Mouse (Mus musculus) MEL (cell line): ENCODE measurements around the gene Gucd1. TPM values are rescaled to one million over a fixed set of nuclear protein-coding genes. Genes with fewer than 3 reads are reported as not detected.

Experiments
- DNase-seq: peaks from one replicate; pipeline ENCODE4 v3.0.0; 2011; ENCODE audit warnings: low read depth, low spot score
- H3K27ac ChIP-seq: 2 replicates; pipeline ENCODE4 v1.5.1; 2012; ENCODE audit warnings: low read depth, mild to moderate bottlenecking, control low read depth, low read length, moderate library complexity; ENCODE audit not compliant: control insufficient read depth
- H3K27me3 ChIP-seq, 2 experiments: fragments of 150-350 bp in 1 of 2; sonication (generic) in 1 of 2; 2 replicates each; pipeline ENCODE4 v1.6.1; 2012; ENCODE audit warnings: low read length in 2 of 2, mild to moderate bottlenecking in 2 of 2, improper control_type of control experiment in 1 of 2, moderate library complexity in 1 of 2; ENCODE audit not compliant: insufficient read depth in 2 of 2, control insufficient read depth in 1 of 2
- H3K36me3 ChIP-seq, 2 experiments: 2 replicates each; pipeline ENCODE4 v1.6.1; 2012 to 2014; ENCODE audit warnings: low read length in 2 of 2, improper control_type of control experiment in 1 of 2, inconsistent platforms in 1 of 2, mild to moderate bottlenecking in 1 of 2; ENCODE audit not compliant: insufficient read depth in 2 of 2, control insufficient read depth in 1 of 2
- H3K4me1 ChIP-seq, 2 experiments: fragments of 150-350 bp in 1 of 2; sonication (generic) in 1 of 2; 2 replicates each; pipeline ENCODE4 v1.6.1; 2012; ENCODE audit warnings: low read length in 2 of 2, improper control_type of control experiment in 1 of 2, mild to moderate bottlenecking in 1 of 2; ENCODE audit not compliant: insufficient read depth in 2 of 2, control insufficient read depth in 1 of 2
- H3K4me3 ChIP-seq, 2 experiments: fragments of 150-350 bp in 1 of 2; sonication (generic) in 1 of 2; 2 replicates each; pipeline ENCODE4 v1.5.1; 2012; ENCODE audit warnings: low read depth in 2 of 2, low read length in 2 of 2, mild to moderate bottlenecking in 2 of 2, moderate library complexity in 2 of 2, control low read depth in 1 of 2, improper control_type of control experiment in 1 of 2; ENCODE audit not compliant: control insufficient read depth in 1 of 2, insufficient read depth in 1 of 2
- H3K79me2 ChIP-seq: 2 replicates; pipeline ENCODE4 v1.6.1; 2012; ENCODE audit warnings: mild to moderate bottlenecking, low read length, moderate library complexity; ENCODE audit not compliant: control insufficient read depth, poor library complexity, insufficient read depth
- H3K9ac ChIP-seq: 2 replicates; pipeline ENCODE4 v1.6.1; 2012; ENCODE audit warnings: low read depth, mild to moderate bottlenecking, control low read depth, low read length, moderate library complexity; ENCODE audit not compliant: control insufficient read depth, poor library complexity, severe bottlenecking
- H3K9me3 ChIP-seq: fragments of 150-350 bp; sonication (generic); replicated peaks from 2 replicates; pipeline ENCODE4 v1.6.1; 2012; ENCODE audit warnings: mild to moderate bottlenecking, low read length, improper control_type of control experiment, moderate library complexity; ENCODE audit not compliant: insufficient read depth
- CHD2 ChIP-seq: IDR thresholded peaks from 2 replicates; pipeline ENCODE4 v1.6.1; 2011; ENCODE audit warnings: low read length, improper control_type of control experiment
- CTCF ChIP-seq, 3 experiments: IDR thresholded peaks in 2 of 3; conservative IDR thresholded peaks in 1 of 3; 2 replicates each; pipeline ENCODE4 v1.5.1; 2011 to 2012; ENCODE audit warnings: low read length in 3 of 3, low read depth in 2 of 3, mild to moderate bottlenecking in 2 of 3, improper control_type of control experiment in 1 of 3, inconsistent platforms in 1 of 3, mixed read lengths in 1 of 3, moderate library complexity in 1 of 3; ENCODE audit not compliant: control insufficient read depth in 1 of 3, insufficient read depth in 1 of 3, poor library complexity in 1 of 3, severe bottlenecking in 1 of 3
- EP300 ChIP-seq, 2 experiments: IDR thresholded peaks; 2 replicates each; pipeline ENCODE4 v1.6.1; 2011; ENCODE audit warnings: improper control_type of control experiment in 2 of 2, low read length in 2 of 2, low read depth in 1 of 2, mild to moderate bottlenecking in 1 of 2
- GABPA ChIP-seq: IDR thresholded peaks from 2 replicates; pipeline ENCODE4 v1.6.1; 2012; ENCODE audit warnings: low read depth, mild to moderate bottlenecking, inconsistent platforms, low read length, improper control_type of control experiment, moderate library complexity
- HCFC1 ChIP-seq: IDR thresholded peaks from 2 replicates; pipeline ENCODE4 v1.6.1; 2012; ENCODE audit warnings: low read depth, mild to moderate bottlenecking, inconsistent platforms, low read length, improper control_type of control experiment, moderate library complexity
- MAFK ChIP-seq: IDR thresholded peaks from 2 replicates; pipeline ENCODE4 v1.6.1; 2011; ENCODE audit warnings: low read depth, mild to moderate bottlenecking, low read length, improper control_type of control experiment, borderline replicate concordance
- MEF2A ChIP-seq: IDR thresholded peaks from 2 replicates; pipeline ENCODE4 v1.6.1; 2014; ENCODE audit warnings: low read depth, mild to moderate bottlenecking, inconsistent platforms, low read length, improper control_type of control experiment; ENCODE audit not compliant: poor library complexity, insufficient replicate concordance, severe bottlenecking; ENCODE audit errors: extremely low read depth
- MYB ChIP-seq: IDR thresholded peaks from 2 replicates; pipeline ENCODE4 v1.6.1; 2011; ENCODE audit warnings: mild to moderate bottlenecking, low read depth, low read length, improper control_type of control experiment
- NRF1 ChIP-seq: IDR thresholded peaks from 2 replicates; pipeline ENCODE4 v1.6.1; 2014; ENCODE audit warnings: low read depth, mild to moderate bottlenecking, inconsistent platforms, low read length, improper control_type of control experiment, moderate library complexity; ENCODE audit not compliant: poor library complexity, insufficient read depth, severe bottlenecking
- POLR2A ChIP-seq, 2 experiments: IDR thresholded peaks; 2 replicates each; pipeline ENCODE4 v1.6.1; 2011 to 2012; ENCODE audit warnings: low read length in 2 of 2, mild to moderate bottlenecking in 2 of 2, control low read depth in 1 of 2, improper control_type of control experiment in 1 of 2, low read depth in 1 of 2, moderate library complexity in 1 of 2; ENCODE audit not compliant: control insufficient read depth in 1 of 2, insufficient read depth in 1 of 2, poor library complexity in 1 of 2
- POLR2AphosphoS2 ChIP-seq: IDR thresholded peaks from 2 replicates; pipeline ENCODE4 v1.6.1; 2011; ENCODE audit warnings: low read length, improper control_type of control experiment
- POLR2AphosphoS5 ChIP-seq: IDR thresholded peaks from 2 replicates; pipeline ENCODE4 v1.6.1; 2012; ENCODE audit warnings: low read depth, borderline replicate concordance, mild to moderate bottlenecking, inconsistent platforms, low read length, moderate library complexity, mixed read lengths
- RAD21 ChIP-seq: IDR thresholded peaks from 2 replicates; pipeline ENCODE4 v1.6.1; 2011; ENCODE audit warnings: mild to moderate bottlenecking, low read depth, low read length, improper control_type of control experiment
- RCOR1 ChIP-seq: IDR thresholded peaks from 2 replicates; pipeline ENCODE4 v1.6.1; 2012; ENCODE audit warnings: low read depth, mild to moderate bottlenecking, inconsistent platforms, low read length, improper control_type of control experiment
- SIN3A ChIP-seq: IDR thresholded peaks from 2 replicates; pipeline ENCODE4 v1.6.1; 2012; ENCODE audit warnings: low read length, improper control_type of control experiment, inconsistent platforms
- TBP ChIP-seq: IDR thresholded peaks from 2 replicates; pipeline ENCODE4 v1.8.0; 2011; ENCODE audit warnings: low read depth, low read length, improper control_type of control experiment
- TCF12 ChIP-seq: IDR thresholded peaks from 2 replicates; pipeline ENCODE4 v1.6.1; 2014; ENCODE audit warnings: low read depth, mild to moderate bottlenecking, inconsistent platforms, low read length, improper control_type of control experiment, moderate library complexity
- UBTF ChIP-seq: IDR thresholded peaks from 2 replicates; pipeline ENCODE4 v1.6.1; 2012; ENCODE audit warnings: low read depth, mild to moderate bottlenecking, inconsistent platforms, low read length, improper control_type of control experiment, moderate library complexity, borderline replicate concordance; ENCODE audit not compliant: insufficient read depth
- USF1 ChIP-seq: IDR thresholded peaks from 2 replicates; pipeline ENCODE4 v1.6.1; 2014; ENCODE audit warnings: low read depth, mild to moderate bottlenecking, inconsistent platforms, low read length, improper control_type of control experiment, moderate library complexity
- USF2 ChIP-seq, 2 experiments: IDR thresholded peaks; 2 replicates each; pipeline ENCODE4 v1.6.1; 2011 to 2012; ENCODE audit warnings: improper control_type of control experiment in 2 of 2, low read length in 2 of 2, borderline replicate concordance in 1 of 2, inconsistent platforms in 1 of 2, low read depth in 1 of 2, mild to moderate bottlenecking in 1 of 2; ENCODE audit not compliant: insufficient read depth in 1 of 2
- ZC3H11A ChIP-seq: IDR thresholded peaks from 2 replicates; pipeline ENCODE4 v1.6.1; 2012; ENCODE audit warnings: low read depth, mild to moderate bottlenecking, inconsistent platforms, low read length, improper control_type of control experiment
- ZKSCAN1 ChIP-seq: IDR thresholded peaks from 2 replicates; pipeline ENCODE4 v1.6.1; 2012; ENCODE audit warnings: low read depth, mild to moderate bottlenecking, inconsistent platforms, low read length, improper control_type of control experiment, moderate library complexity
- polyA plus RNA-seq, 2 experiments: library from polyadenylated mRNA; stranded (reverse) in 1 of 2; unstranded in 1 of 2; fragments of >175 nt in 1 of 2; fragments of >200 nt in 1 of 2; gene quantifications; 2 replicates each; pipeline versions ENCODE4 v1.2.1 to v1.2.4; 2012; ENCODE audit warnings: low replicate concordance in 2 of 2, low read depth in 1 of 2; ENCODE audit not compliant: insufficient read length in 2 of 2, insufficient read depth in 1 of 2, missing spikeins in 1 of 2
- total RNA-seq: library from RNA; depleted of rRNA; stranded (reverse); fragments of 300-350 nt; gene quantifications from 2 replicates; pipeline ENCODE4 v1.2.3, GENCODE M21; 2012

The Gucd1 gene
- total and polyA plus RNA-seq, 3 experiments: 18.7 to 30.7 TPM; not detected in 1

DNA sequence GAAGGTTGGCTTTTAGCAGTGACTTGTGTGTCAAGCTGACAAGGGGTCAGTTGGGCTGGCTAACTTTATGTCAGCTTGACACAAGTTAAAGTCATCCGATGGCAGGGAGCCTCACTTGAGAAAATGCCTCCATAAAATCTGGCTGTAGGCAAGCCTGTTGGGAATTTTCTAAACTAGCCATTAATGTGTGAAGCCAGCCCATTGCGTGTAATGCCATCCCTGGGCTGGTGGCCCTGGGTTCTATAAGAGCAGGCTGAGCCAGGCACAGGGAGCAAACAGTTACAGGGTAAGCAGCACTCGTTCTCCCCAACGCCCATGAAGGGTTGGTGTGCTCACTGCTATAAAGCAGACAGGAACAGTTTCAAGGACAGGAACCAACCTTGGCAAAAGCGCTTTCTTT is 35.5 kb downstream of the Gucd1 start:
- H3K9ac ChIP-seq: no peak overlapping the region
- 0 out of 4 replicates have a peak, but pooled peaks cover 1 to 2% of the 10 kb centered on the region in 2 experiments for H3K27me3 ChIP-seq
- H3K36me3 ChIP-seq: no peaks in the 10 kb centered on the region
- H3K27ac ChIP-seq: no peak overlapping the region
- no peak overlapping the region for H3K4me3 ChIP-seq
- TF ChIP-seq MEF2A (no peak), TBP (no peak)
- DNase-seq: no peak
- H3K9me3 ChIP-seq: no peaks in the 10 kb centered on the region
- H3K79me2 ChIP-seq: no peaks in the 10 kb centered on the region
- H3K4me1 ChIP-seq: no peaks in the 10 kb centered on the region

- TF ChIP-seq ZKSCAN1: no peak
- TF ChIP-seq UBTF: no peak
- TF ChIP-seq HCFC1: no peak
- TF ChIP-seq POLR2A (IDR thresholded peaks at IDR 0.05; ENCODE audit: control insufficient read depth in 1 of 2, insufficient read depth in 1 of 2, low read depth in 1 of 2, low read length in 2 of 2, poor library complexity in 1 of 2): no peak
- no peak for TF ChIP-seq USF1
- TF ChIP-seq RCOR1: no peak
- TF ChIP-seq GABPA: no peak
- TF ChIP-seq TBP: no peak
- TF ChIP-seq RAD21: no peak
- no peak for TF ChIP-seq CTCF (IDR thresholded peaks at IDR 0.05 in 2 of 3, conservative IDR thresholded peaks at IDR 0.05 in 1 of 3; ENCODE audit: control insufficient read depth in 1 of 3, insufficient read depth in 1 of 3, low read depth in 2 of 3, low read length in 3 of 3, poor library complexity in 1 of 3, severe bottlenecking in 1 of 3)
- TF ChIP-seq MEF2A: no peak
- H3K27ac ChIP-seq: no peak overlapping the region
- no peaks in the 10 kb centered on the region for H3K79me2 ChIP-seq
- 0 out of 4 replicates have a peak, but pooled peaks cover 1 to 2% of the 10 kb centered on the region in 2 experiments for H3K27me3 ChIP-seq
- no peak overlapping the region for H3K4me3 ChIP-seq
- no peaks in the 10 kb centered on the region for H3K36me3 ChIP-seq
- H3K9ac ChIP-seq: no peak overlapping the region
- DNase-seq: no peak
- no peaks in the 10 kb centered on the region for H3K9me3 ChIP-seq
- H3K4me1 ChIP-seq: no peaks in the 10 kb centered on the region
These were observed 36.1 kb downstream of the Gucd1 start for GRCm38 (mm10) chr10:75481703-75482102.

GRCm38 (mm10) chr10:75479955-75480354 is 37.8 kb downstream of the Gucd1 start:
- Histone ChIP-seq H3K9ac (no peak overlapping the region), H3K4me3 (no peak overlapping the region), H3K27me3 (0 out of 4 replicates have a peak, but pooled peaks cover 1 to 2% of the 10 kb centered on the region in 2 experiments), H3K9me3 (no peaks in the 10 kb centered on the region), H3K79me2 (no peaks in the 10 kb centered on the region), H3K4me1 (no peaks in the 10 kb centered on the region), H3K36me3 (no peaks in the 10 kb centered on the region), H3K27ac (no peak overlapping the region)
- no peak for DNase-seq
- TF ChIP-seq USF2 (IDR thresholded peaks at IDR 0.05; ENCODE audit: borderline replicate concordance in 1 of 2, insufficient read depth in 1 of 2, low read depth in 1 of 2, low read length in 2 of 2): no peak
- TF ChIP-seq POLR2A (IDR thresholded peaks at IDR 0.05; ENCODE audit: control insufficient read depth in 1 of 2, insufficient read depth in 1 of 2, low read depth in 1 of 2, low read length in 2 of 2, poor library complexity in 1 of 2): no peak
- no peak for TF ChIP-seq TCF12
- no peak for TF ChIP-seq EP300 (IDR thresholded peaks at IDR 0.05; ENCODE audit: low read depth in 1 of 2, low read length in 2 of 2)
- no peak for TF ChIP-seq NRF1
- TF ChIP-seq HCFC1: no peak
- TF ChIP-seq SIN3A: no peak
- TF ChIP-seq MYB: no peak
- TF ChIP-seq RAD21: no peak
- TF ChIP-seq ZC3H11A: no peak
- no peak for TF ChIP-seq POLR2AphosphoS2
- TF ChIP-seq CHD2: no peak
- TF ChIP-seq MAFK: no peak
- no peak for TF ChIP-seq POLR2AphosphoS5
- no peak for TF ChIP-seq RCOR1
- no peak for TF ChIP-seq ZKSCAN1
- TF ChIP-seq USF1: no peak
